Mouse (Mus musculus) midbrain, embryonic 16.5 days (tissue): ENCODE results near the gene Dnajc2. TPM values are rescaled to one million over a fixed set of nuclear protein-coding genes. Genes with fewer than 3 reads are reported as not detected.

ENCODE experiments used
- ATAC-seq: fragments of 200-750 bp; cut with Nextera tagmentation; 2 replicates; pipeline ENCODE4 v1.8.0; 2017; ENCODE audit warnings: moderate TSS enrichment
- H3K27ac ChIP-seq: fragments of 300-500 bp; sonication (generic); 2 replicates; pipeline ENCODE4 v1.5.1; 2014; ENCODE audit warnings: mild to moderate bottlenecking, low read length, mixed read lengths
- H3K27me3 ChIP-seq: fragments of 300-500 bp; sonication (generic); 2 replicates; pipeline ENCODE4 v1.6.1; 2014; ENCODE audit warnings: low read depth, low read length, mixed read lengths; ENCODE audit not compliant: control insufficient read depth, insufficient read depth
- H3K36me3 ChIP-seq: fragments of 300-500 bp; sonication (generic); 2 replicates; pipeline ENCODE4 v1.6.1; 2014; ENCODE audit warnings: mild to moderate bottlenecking, low read length, moderate library complexity, mixed read lengths; ENCODE audit not compliant: control insufficient read depth, insufficient read depth
- H3K4me1 ChIP-seq: fragments of 300-500 bp; sonication (generic); 2 replicates; pipeline ENCODE4 v1.6.1; 2014; ENCODE audit warnings: mild to moderate bottlenecking, low read length, mixed read lengths; ENCODE audit not compliant: control insufficient read depth, insufficient read depth
- H3K4me2 ChIP-seq: fragments of 300-500 bp; sonication (generic); 2 replicates; pipeline ENCODE4 v1.6.1; 2014; ENCODE audit warnings: mild to moderate bottlenecking, low read length, mixed read lengths
- H3K4me3 ChIP-seq: fragments of 300-500 bp; sonication (generic); 2 replicates; pipeline ENCODE4 v1.5.1; 2014; ENCODE audit warnings: low read depth, mild to moderate bottlenecking, low read length, moderate library complexity, mixed read lengths
- H3K9ac ChIP-seq: fragments of 300-500 bp; sonication (generic); 2 replicates; pipeline ENCODE4 v1.6.1; 2014; ENCODE audit warnings: low read depth, low read length, mixed read lengths
- H3K9me3 ChIP-seq: fragments of 300-500 bp; sonication (generic); replicated peaks from 2 replicates; pipeline ENCODE4 v1.6.1; 2014; ENCODE audit warnings: mild to moderate bottlenecking, low read length, mixed read lengths; ENCODE audit not compliant: control insufficient read depth, poor library complexity, severe bottlenecking
- WGBS: fragments of 180-500 bp; shearing (Covaris S2); extraction: QIAGEN DNeasy Blood & Tissue Kit; methylation state at CpG from one replicate; pipeline ENCODE4 v1.1.7; 2014; 5-methylcytosine and 5-hydroxymethylcytosine counted together
- polyA plus RNA-seq: library from polyadenylated mRNA; unstranded; fragments of >200 nt; fragmentation: Nextera tagmentation; extraction: Ambion mirVana; gene quantifications from 2 replicates; pipeline ENCODE4 v1.2.1, GENCODE M21; 2015

The Dnajc2 gene
- polyA plus RNA-seq, 1 experiment from 2014 or later, result 67.6 TPM

- Histone ChIP-seq H3K36me3 (peaks cover 7% of the 10 kb centered on the region), H3K4me3 (no peak overlapping the region), H3K4me1 (peaks cover 21% of the 10 kb centered on the region), H3K4me2 (no peak overlapping the region), H3K9ac (no peak overlapping the region), H3K27ac (no peak overlapping the region), H3K27me3 (no peaks in the 10 kb centered on the region), H3K9me3 (no peaks in the 10 kb centered on the region)
- 88% methylated on average over 11 of the region's 11 CpGs for WGBS
- no peak for ATAC-seq
These were observed 49.0 kb downstream of the Dnajc2 start for GRCm38 (mm10) chr5:21736046-21736445.

GRCm38 (mm10) chr5:21735584-21735983 lies 49.5 kb downstream of the Dnajc2 start:
- no peaks in the 10 kb centered on the region for H3K9me3 ChIP-seq
- H3K36me3 ChIP-seq, result peaks cover 7% of the 10 kb centered on the region
- no peak overlapping the region for H3K4me3 ChIP-seq
- H3K9ac ChIP-seq, result no peak overlapping the region
- no peak overlapping the region for H3K4me2 ChIP-seq
- H3K27me3 ChIP-seq, result no peaks in the 10 kb centered on the region
- 33% methylated on average over 10 of the region's 10 CpGs for WGBS
- H3K27ac ChIP-seq, result no peak overlapping the region
- peaks cover 21% of the 10 kb centered on the region for H3K4me1 ChIP-seq
- no peak for ATAC-seq

DNA sequence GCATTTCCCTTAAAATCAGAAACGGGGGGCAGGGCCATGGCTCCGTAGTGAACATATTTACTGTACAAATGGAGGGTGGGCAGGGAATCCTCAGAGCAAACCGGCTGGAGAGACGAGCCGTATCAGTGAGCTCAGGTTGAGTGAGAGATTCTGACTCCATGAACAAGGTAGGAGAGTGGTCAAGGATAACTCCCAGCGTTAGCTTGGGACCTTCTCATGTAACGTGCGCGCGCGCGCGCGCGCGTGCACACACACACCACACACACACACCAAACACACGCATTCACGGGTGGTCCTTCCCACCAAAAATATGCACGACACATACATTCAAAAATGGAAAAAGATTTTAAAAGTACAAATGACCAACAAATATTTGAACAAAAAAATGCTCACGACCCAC lies 50.0 kb downstream of the Dnajc2 start:
- Histone ChIP-seq H3K27ac (no peak overlapping the region), H3K4me3 (no peak overlapping the region), H3K36me3 (peaks cover 4% of the 10 kb centered on the region), H3K27me3 (no peaks in the 10 kb centered on the region), H3K4me1 (peaks cover 21% of the 10 kb centered on the region), H3K9ac (no peak overlapping the region), H3K4me2 (no peak overlapping the region), H3K9me3 (no peaks in the 10 kb centered on the region)
- 84% methylated on average over 20 of the region's 20 CpGs for WGBS
- ATAC-seq, result no peak

- Histone ChIP-seq H3K4me2 (no peak overlapping the region; the same call in 1 of the 2 replicates), H3K9ac (0 out of 2 replicates have a peak overlapping the region, but pooled peaks have one; percentile 14)
These were observed 52.1 kb downstream of the Dnajc2 start for GRCm38 (mm10) chr5:21732930-21733329.

DNA sequence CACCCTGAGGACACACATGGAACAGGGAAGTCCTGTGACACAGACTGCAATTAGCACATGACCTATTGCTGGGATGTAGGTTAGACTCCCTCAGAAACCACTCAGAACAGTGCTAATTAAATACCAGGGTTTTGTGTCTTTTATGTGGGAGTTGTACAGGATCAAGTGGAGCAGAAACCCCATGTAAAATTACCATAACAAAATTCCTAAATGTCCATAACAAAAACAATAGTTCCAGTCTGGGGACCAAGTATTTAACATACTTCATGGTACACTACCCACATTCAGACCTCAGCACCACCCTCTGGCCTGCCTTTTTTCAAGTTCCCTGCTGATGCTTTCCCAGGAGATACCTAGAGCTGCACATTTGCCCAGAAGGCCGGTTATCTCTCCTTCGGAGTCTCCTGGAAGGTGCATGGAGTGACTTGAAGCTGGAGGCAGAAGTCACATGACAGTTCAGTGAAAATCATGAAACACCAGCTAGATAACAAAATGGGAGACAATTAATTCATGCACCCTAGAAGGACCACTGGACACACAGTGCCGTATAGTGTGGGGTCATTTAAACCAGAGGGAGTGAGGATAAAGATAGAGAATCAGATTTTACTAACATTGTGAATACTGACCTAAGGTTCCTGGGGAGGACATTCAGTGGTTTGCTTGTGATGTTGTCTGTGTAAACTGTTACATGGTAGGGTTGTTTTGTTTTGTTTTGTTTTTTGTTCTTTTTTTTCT lies 52.7 kb downstream of the Dnajc2 start:
- Histone ChIP-seq H3K4me3 (no peak overlapping the region), H3K4me2 (no peak overlapping the region), H3K9ac (no peak overlapping the region; the same call in 1 of the 2 replicates), H3K4me1 (peaks cover 10% of the 10 kb centered on the region), H3K9me3 (no peaks in the 10 kb centered on the region), H3K27ac (peak overlapping the region; percentile 82), H3K36me3 (no peaks in the 10 kb centered on the region), H3K27me3 (no peaks in the 10 kb centered on the region)
- WGBS, result 15% methylated on average over 3 of the region's 3 CpGs
- peak; percentile 9 for ATAC-seq

More at GRCm38 (mm10) chr5:21732930-21733329, 52.1 kb downstream of the Dnajc2 start:
- no peaks in the 10 kb centered on the region for H3K9me3 ChIP-seq
- peak overlapping the region; percentile 82 for H3K27ac ChIP-seq
- 8% methylated on average over 8 of the region's 8 CpGs for WGBS
- no peaks in the 10 kb centered on the region for H3K27me3 ChIP-seq
- H3K36me3 ChIP-seq, result no peaks in the 10 kb centered on the region
- H3K4me3 ChIP-seq, result no peak overlapping the region
- peak; percentile 82 for ATAC-seq
- peaks cover 14% of the 10 kb centered on the region for H3K4me1 ChIP-seq

GRCm38 (mm10) chr5:21729107-21729506 lies 55.9 kb downstream of the Dnajc2 start:
- no peak for ATAC-seq
- WGBS, result 87% methylated on average over 5 of the region's 5 CpGs

DNA sequence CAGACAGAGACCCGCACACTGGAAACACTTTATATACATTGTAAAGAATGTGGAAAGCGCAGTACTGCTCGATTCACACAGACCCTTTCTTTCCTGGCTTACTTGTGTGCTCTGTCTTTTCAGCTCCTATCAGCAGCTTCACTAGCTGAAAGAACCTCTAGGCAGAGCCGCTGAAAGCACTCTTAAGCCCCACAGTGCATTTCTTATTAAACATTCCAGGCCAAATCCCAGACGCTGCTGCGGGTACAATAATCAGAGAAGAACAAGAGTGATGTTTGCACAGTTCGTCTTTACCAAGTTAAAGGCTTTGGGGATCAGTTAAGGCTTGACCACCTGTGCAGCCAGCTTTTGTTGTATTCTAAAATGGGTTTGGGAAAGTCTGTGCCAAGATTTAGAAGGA lies 60.2 kb downstream of the Dnajc2 start:
- H3K27me3 ChIP-seq, result no peaks in the 10 kb centered on the region
- H3K9me3 ChIP-seq, result no peaks in the 10 kb centered on the region
- no peak overlapping the region for H3K4me2 ChIP-seq
- WGBS, result 7% methylated on average over 7 of the region's 7 CpGs
- H3K4me3 ChIP-seq, result no peak overlapping the region
- H3K9ac ChIP-seq, result no peak overlapping the region
- peak; percentile 50; the same call in 1 of the 2 replicates for ATAC-seq
- H3K36me3 ChIP-seq, result no peaks in the 10 kb centered on the region
- peak overlapping the region; percentile 75 for H3K27ac ChIP-seq
- peaks cover 8% of the 10 kb centered on the region for H3K4me1 ChIP-seq

More at GRCm38 (mm10) chr5:21729107-21729506, 55.9 kb downstream of the Dnajc2 start:
- Histone ChIP-seq H3K9me3 (no peaks in the 10 kb centered on the region), H3K4me3 (no peak overlapping the region), H3K9ac (no peak overlapping the region), H3K36me3 (no peaks in the 10 kb centered on the region), H3K4me2 (no peak overlapping the region), H3K27ac (no peak overlapping the region), H3K4me1 (peaks cover 19% of the 10 kb centered on the region), H3K27me3 (no peaks in the 10 kb centered on the region)

GRCm38 (mm10) chr5:21724427-21724826 lies 60.6 kb downstream of the Dnajc2 start:
- Histone ChIP-seq H3K27me3 (no peaks in the 10 kb centered on the region), H3K27ac (peak overlapping the region; percentile 75), H3K9ac (no peak overlapping the region), H3K9me3 (no peaks in the 10 kb centered on the region), H3K4me3 (no peak overlapping the region), H3K36me3 (no peaks in the 10 kb centered on the region), H3K4me1 (peaks cover 8% of the 10 kb centered on the region), H3K4me2 (no peak overlapping the region)
- ATAC-seq, result peak; percentile 7; the same call in 1 of the 2 replicates
- WGBS, result 21% methylated on average over 1 of the region's 1 CpGs

GRCm38 (mm10) chr5:21719209-21719608 lies 65.8 kb downstream of the Dnajc2 start:
- no peak overlapping the region for H3K27ac ChIP-seq
- H3K27me3 ChIP-seq, result no peaks in the 10 kb centered on the region
- ATAC-seq, result no peak
- no peak overlapping the region for H3K4me3 ChIP-seq
- no peaks in the 10 kb centered on the region for H3K9me3 ChIP-seq
- no peak overlapping the region for H3K9ac ChIP-seq
- no peaks in the 10 kb centered on the region for H3K36me3 ChIP-seq
- WGBS, result 95% methylated on average over 2 of the region's 2 CpGs
- no peak overlapping the region for H3K4me2 ChIP-seq
- no peaks in the 10 kb centered on the region for H3K4me1 ChIP-seq
